Mouse (Mus musculus) myocyte (in vitro differentiated cells): Measurements from ENCODE around the gene Ubtf.

Experiments
- CEBPB ChIP-seq: IDR thresholded peaks from 2 replicates; pipeline ENCODE4 v1.6.1; 2011; ENCODE audit warnings: mild to moderate bottlenecking, moderate library complexity; ENCODE audit not compliant: poor library complexity, insufficient read depth, severe bottlenecking
- MAX ChIP-seq: IDR thresholded peaks from one replicate; pipeline ENCODE4 v1.6.1; 2011; ENCODE audit warnings: low read depth, mild to moderate bottlenecking, control low read depth
- MYOD1 ChIP-seq, 3 experiments: IDR thresholded peaks; one replicate each; pipeline ENCODE4 v1.6.1; 2011; ENCODE audit warnings: control low read depth in 2 of 3, low read depth in 2 of 3, mild to moderate bottlenecking in 2 of 3, moderate library complexity in 1 of 3; ENCODE audit not compliant: insufficient read length in 2 of 3, control insufficient read depth in 1 of 3
- POLR2A ChIP-seq: IDR thresholded peaks from one replicate; pipeline ENCODE4 v1.6.1; 2011; ENCODE audit warnings: low read depth, mild to moderate bottlenecking, control low read depth, moderate library complexity; ENCODE audit not compliant: insufficient read length
- SRF ChIP-seq: IDR thresholded peaks from one replicate; pipeline ENCODE4 v1.6.1; 2011; ENCODE audit warnings: low read depth; ENCODE audit not compliant: control insufficient read depth, insufficient read length
- USF1 ChIP-seq: IDR thresholded peaks from one replicate; pipeline ENCODE4 v1.6.1; 2011; ENCODE audit warnings: low read depth, mild to moderate bottlenecking, control low read depth, moderate library complexity

GRCm38 (mm10) chr11:102268520-102269244, 50.9 kb downstream of the Ubtf start, which contains the start of gene Asb16:
- no peak for TF ChIP-seq POLR2A
- peak in 1 of 3 experiments; percentile 52 for TF ChIP-seq MYOD1 (IDR thresholded peaks at IDR 0.05; ENCODE audit: control insufficient read depth in 1 of 3, insufficient read length in 2 of 3, low read depth in 2 of 3)
- TF ChIP-seq CEBPB: no peak
- TF ChIP-seq MAX: no peak
- no peak for TF ChIP-seq USF1
- no peak for TF ChIP-seq SRF
